23 mouse cellular contexts compared by ENCODE assay signal in the genomic region with DNA sequence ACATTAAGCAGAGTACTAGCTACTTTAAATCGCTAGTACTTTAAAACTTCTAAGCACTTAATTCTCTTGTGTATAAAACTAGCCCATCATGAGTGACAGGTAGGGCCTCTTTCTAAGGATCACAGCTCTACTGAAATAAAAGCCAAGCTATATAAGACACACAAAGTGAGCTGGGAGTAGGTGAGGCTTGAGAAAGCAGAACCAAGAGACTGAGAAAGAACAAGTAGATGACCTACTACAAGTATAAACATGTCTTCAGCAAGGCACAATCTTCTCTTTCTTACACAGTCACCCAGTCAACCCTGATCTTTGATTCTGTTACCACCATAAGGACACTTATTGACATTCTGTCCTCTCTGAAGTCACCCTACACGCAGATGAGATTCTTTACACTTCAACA. TPM values are rescaled to one million over a fixed set of nuclear protein-coding genes. Genes with fewer than 3 reads are reported as not detected.
"Had no signal": no experiment of that assay in that cellular context is flagged by ENCODE, and none has a peak within 500 bp of the region (broad histone marks: within the 10 kb centered on the region; RNA-seq: fewer than 3 reads in every experiment).

No protein-coding gene starts in this region.

- DNase-seq: kidney, adult 2 months; kidney, postnatal 25 days; layer of hippocampus, adult 9-11 months; lung, adult 18-20 months; lung, postnatal 10 days; right cerebral cortex, adult 18-20 months; right cerebral cortex, postnatal 14 days; right cerebral cortex, postnatal 4 days; thymus, adult 18-20 months; thymus, postnatal 36 days had no signal

- H3K27ac ChIP-seq: kidney, postnatal 0 days; layer of hippocampus, adult 2 months; liver, embryonic 14.5 days; lung, embryonic 15.5 days; macrophage; midbrain, embryonic 13.5 days had no signal

- H3K9me3 ChIP-seq: lung, embryonic 15.5 days; midbrain, embryonic 13.5 days had no signal

- H3K27me3 ChIP-seq: lung, embryonic 15.5 days; midbrain, embryonic 13.5 days had no signal

- H3K4me3 ChIP-seq: layer of hippocampus, adult 2 months; lung, embryonic 15.5 days; midbrain, embryonic 13.5 days had no signal

- H3K4me1 ChIP-seq: lung, embryonic 15.5 days had no signal

- H3K9ac ChIP-seq: liver, embryonic 14.5 days; lung, embryonic 15.5 days; midbrain, embryonic 13.5 days had no signal

- ATAC-seq: intestine, postnatal 0 days; midbrain, embryonic 13.5 days; midbrain, embryonic 16.5 days had no signal

- H3K4me2 ChIP-seq: lung, embryonic 15.5 days; midbrain, embryonic 13.5 days had no signal

RNA-seq across cellular contexts. Expression of a gene that starts 41.5 kb away (rescaled TPM):
- total RNA-seq: left cerebral cortex, postnatal 36 days; liver, adult 2 months; megakaryocyte, adult 5-6 weeks had no signal
- polyA plus RNA-seq: limb, embryonic 11.5 days; liver, adult 2 months; liver, embryonic 14.5 days; macrophage; neural tube, embryonic 11.5 days had no signal
